Mouse (Mus musculus): ENCODE measurements around the gene 5430419D17Rik. TPM values are rescaled to one million over a fixed set of nuclear protein-coding genes. Genes with fewer than 3 reads are reported as not detected.

Gene 5430419D17Rik
- polyA plus RNA-seq, 1 experiment from 2014 or later = not detected

DNA sequence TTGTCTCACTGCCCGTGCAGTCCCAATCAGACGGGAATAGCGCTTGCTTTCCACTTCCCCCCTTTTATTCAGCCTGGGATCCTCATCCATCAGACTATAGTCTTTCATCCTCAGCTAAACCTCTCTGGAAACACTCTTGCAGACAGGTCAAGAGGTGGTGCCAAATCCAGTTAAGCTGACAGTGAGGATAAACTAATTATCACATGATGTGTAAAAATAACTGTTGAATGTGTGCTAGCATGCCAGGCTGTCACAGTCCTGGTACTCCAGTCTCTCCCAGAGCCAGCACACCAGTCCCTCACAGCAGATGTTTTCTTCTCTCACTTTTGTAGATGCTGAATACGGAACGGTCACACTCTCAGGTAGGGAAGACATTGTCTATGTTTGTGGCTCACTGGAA, 48.9 kb downstream of the 5430419D17Rik start:
- H3K4me3 ChIP-seq = no peak overlapping the region
- H3K4me2 ChIP-seq = no peak overlapping the region
- no peaks in the 10 kb centered on the region for H3K36me3 ChIP-seq
- H3K4me1 ChIP-seq = no peaks in the 10 kb centered on the region
- H3K27me3 ChIP-seq = no peaks in the 10 kb centered on the region
- WGBS = 49% methylated on average over 5 of the region's 5 CpGs
- no peak for ATAC-seq (ENCODE audit: borderline replicate concordance, extremely low read depth, low FRiP score, low TSS enrichment)
- H3K27ac ChIP-seq = no peak overlapping the region
- H3K9me3 ChIP-seq = no peaks in the 10 kb centered on the region
- no peak overlapping the region for H3K9ac ChIP-seq

DNA sequence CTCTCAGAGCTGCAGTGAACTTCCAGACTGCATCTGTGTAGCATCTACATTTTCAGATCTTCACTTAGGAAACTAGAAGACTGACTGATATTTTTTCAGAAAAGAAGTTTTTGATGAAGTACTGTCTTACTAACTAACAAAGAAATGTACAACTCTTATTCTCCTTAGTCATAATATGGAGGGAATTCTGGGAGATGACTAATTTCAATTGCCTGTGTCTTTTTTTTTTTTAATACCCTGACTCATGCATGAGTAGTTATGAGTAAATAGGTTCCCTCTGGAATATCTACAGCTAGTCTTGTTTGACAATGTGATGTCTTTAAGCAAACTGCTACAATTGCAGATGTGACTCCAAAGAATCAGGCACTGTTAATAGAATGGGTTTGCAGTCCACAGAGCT, 61.9 kb downstream of the 5430419D17Rik start:
- H3K27ac ChIP-seq = no peak overlapping the region
- ATAC-seq (ENCODE audit: borderline replicate concordance, extremely low read depth, low FRiP score, low TSS enrichment) = no peak
- H3K9ac ChIP-seq = no peak overlapping the region
- no peaks in the 10 kb centered on the region for H3K4me1 ChIP-seq
- H3K4me3 ChIP-seq = no peak overlapping the region
- H3K9me3 ChIP-seq = no peaks in the 10 kb centered on the region
- H3K36me3 ChIP-seq = no peaks in the 10 kb centered on the region
- no peaks in the 10 kb centered on the region for H3K27me3 ChIP-seq
- H3K4me2 ChIP-seq = no peak overlapping the region

DNA sequence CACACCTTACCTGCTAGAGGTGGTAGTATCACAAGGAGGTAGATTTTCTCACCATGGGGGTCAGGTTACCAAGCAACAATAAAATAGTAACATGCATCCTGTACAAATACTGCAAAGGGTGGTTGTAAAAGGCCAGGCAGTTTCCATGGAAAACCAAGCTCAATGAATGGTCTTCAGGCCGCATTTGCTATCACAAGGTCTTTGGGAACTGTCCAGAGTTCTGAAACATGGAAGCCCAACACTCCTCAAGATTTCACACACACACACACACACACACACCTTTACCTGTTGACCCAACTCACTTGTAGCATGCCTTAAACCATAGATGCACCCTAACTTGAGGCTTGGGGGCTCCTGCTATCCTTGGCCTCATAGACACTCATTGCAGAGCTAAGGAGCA, 70.8 kb downstream of the 5430419D17Rik start:
- Histone ChIP-seq H3K9ac (no peak overlapping the region), H3K4me1 (no peaks in the 10 kb centered on the region), H3K27ac (no peak overlapping the region), H3K4me2 (no peak overlapping the region), H3K4me3 (no peak overlapping the region), H3K27me3 (no peaks in the 10 kb centered on the region), H3K36me3 (no peaks in the 10 kb centered on the region), H3K9me3 (no peaks in the 10 kb centered on the region)
- WGBS = 6% methylated on average over 1 of the region's 1 CpGs
- ATAC-seq (ENCODE audit: borderline replicate concordance, extremely low read depth, low FRiP score, low TSS enrichment) = no peak

DNA sequence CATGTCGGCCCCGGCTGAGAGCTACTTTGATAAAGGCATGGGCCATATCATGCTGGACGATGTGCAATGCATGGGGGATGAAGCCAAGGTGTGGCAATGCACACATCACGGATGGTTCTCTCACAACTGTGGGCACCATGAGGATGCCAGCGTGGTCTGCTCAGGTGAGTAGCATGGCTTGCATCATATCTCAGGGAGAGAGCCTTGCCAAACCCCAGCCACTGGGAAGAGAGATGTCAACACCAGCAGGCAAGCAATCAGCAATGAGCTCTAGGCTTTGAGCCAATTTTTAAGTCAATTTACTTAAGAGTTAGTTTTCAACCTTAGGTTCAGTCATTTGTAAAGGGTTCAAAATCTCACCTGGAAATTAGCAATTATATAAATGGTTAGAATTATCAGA, 82.6 kb downstream of the 5430419D17Rik start:
- Histone ChIP-seq H3K4me2 (no peak overlapping the region), H3K36me3 (no peaks in the 10 kb centered on the region), H3K9me3 (no peaks in the 10 kb centered on the region), H3K27me3 (no peaks in the 10 kb centered on the region), H3K27ac (no peak overlapping the region), H3K9ac (no peak overlapping the region), H3K4me1 (no peaks in the 10 kb centered on the region), H3K4me3 (no peak overlapping the region)
- whole genome bisulfite sequencing = 78% methylated on average over 5 of the region's 5 CpGs
- ATAC-seq (ENCODE audit: borderline replicate concordance, extremely low read depth, low FRiP score, low TSS enrichment) = no peak

DNA sequence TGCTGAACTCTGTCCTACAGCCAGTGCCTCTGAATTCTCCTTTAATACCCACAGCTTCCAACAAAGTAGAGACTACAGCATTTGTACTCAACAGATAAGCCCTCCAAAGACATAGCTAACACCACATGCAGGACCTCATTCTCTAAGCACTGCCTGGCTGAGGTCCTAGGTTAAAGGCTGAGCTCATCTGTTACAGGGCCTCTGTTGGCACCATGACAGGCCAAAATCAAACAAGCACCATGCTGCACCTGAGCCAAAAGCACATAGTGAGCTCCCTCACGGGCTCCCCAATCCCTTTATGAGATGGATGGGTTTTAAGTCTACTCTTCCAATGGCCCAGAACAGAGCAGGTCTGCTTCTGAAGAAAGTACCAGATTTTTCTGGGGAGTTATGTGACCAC, 83.1 kb downstream of the 5430419D17Rik start:
- Histone ChIP-seq H3K27me3 (no peaks in the 10 kb centered on the region), H3K9ac (no peak overlapping the region), H3K4me1 (no peaks in the 10 kb centered on the region), H3K4me3 (no peak overlapping the region), H3K4me2 (no peak overlapping the region), H3K9me3 (no peaks in the 10 kb centered on the region), H3K36me3 (no peaks in the 10 kb centered on the region), H3K27ac (no peak overlapping the region)
- WGBS = 13% methylated on average over 1 of the region's 1 CpGs
- ATAC-seq (ENCODE audit: borderline replicate concordance, extremely low read depth, low FRiP score, low TSS enrichment) = no peak

DNA sequence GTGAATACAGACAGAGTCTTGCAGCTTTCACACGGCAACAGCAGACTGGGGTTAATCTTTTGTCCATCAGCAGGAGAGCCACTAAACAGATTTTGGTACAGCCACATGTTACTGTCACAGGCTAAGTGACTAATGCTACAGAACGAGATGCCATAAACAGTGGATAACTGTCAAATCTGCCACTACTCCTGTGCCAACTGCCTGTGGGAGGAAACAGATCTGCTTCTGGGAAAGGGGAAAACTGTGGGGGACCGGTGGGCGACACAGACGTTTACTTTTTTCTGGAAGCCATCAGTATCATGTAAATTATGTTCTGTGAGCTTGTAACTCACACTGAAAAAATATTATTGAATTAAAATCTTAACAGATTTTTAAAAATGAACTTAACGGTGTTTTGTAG, 86.7 kb downstream of the 5430419D17Rik start:
- Histone ChIP-seq H3K36me3 (no peaks in the 10 kb centered on the region), H3K4me2 (no peak overlapping the region), H3K27me3 (no peaks in the 10 kb centered on the region), H3K4me1 (no peaks in the 10 kb centered on the region), H3K9ac (no peak overlapping the region), H3K4me3 (no peak overlapping the region), H3K9me3 (no peaks in the 10 kb centered on the region), H3K27ac (no peak overlapping the region)
- no peak for ATAC-seq (ENCODE audit: borderline replicate concordance, extremely low read depth, low FRiP score, low TSS enrichment)
- WGBS = 53% methylated on average over 6 of the region's 6 CpGs

DNA sequence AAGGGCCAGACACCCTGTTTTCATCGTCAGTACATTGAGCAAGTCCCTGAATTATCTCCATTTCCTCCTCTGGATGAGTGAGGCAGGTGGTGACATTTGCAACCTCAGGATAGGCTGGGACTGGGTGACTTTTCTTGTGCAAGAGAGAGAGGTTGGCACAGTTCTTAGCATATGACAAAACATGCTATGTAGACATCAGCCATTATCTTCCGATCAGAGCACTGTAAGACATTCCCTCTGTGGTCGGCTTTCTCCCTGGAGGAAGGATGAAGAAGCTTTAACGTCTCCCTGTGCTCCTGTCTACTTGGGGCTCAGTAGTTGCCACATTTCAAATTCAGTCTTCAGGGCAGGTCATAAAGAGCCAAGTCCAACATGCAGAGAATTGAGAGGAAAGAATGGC, 90.0 kb downstream of the 5430419D17Rik start:
- 79% methylated on average over 4 of the region's 4 CpGs for WGBS
- Histone ChIP-seq H3K36me3 (no peaks in the 10 kb centered on the region), H3K4me1 (no peaks in the 10 kb centered on the region), H3K27ac (no peak overlapping the region), H3K4me2 (no peak overlapping the region), H3K4me3 (no peak overlapping the region), H3K27me3 (no peaks in the 10 kb centered on the region), H3K9ac (no peak overlapping the region), H3K9me3 (no peaks in the 10 kb centered on the region)
- ATAC-seq (ENCODE audit: borderline replicate concordance, extremely low read depth, low FRiP score, low TSS enrichment) = no peak

DNA sequence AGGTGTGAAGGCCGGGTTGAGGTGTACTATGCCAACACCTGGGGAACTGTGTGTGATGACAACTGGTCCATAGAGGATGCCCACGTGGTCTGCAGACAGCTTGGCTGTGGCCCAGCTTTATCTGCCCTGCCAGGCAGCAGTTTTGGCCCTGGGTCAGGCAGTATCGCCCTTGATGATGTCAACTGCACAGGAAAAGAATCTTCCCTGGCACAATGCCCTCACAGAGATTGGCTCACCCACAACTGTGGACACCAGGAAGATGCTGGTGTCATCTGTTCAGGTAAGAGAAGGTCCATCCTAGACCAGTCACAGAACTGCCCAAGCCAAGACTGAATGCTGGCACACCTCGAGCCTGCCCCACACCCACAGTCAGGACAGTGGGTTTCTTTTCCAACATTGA, 91.6 kb downstream of the 5430419D17Rik start:
- 65% methylated on average over 4 of the region's 4 CpGs for WGBS

DNA sequence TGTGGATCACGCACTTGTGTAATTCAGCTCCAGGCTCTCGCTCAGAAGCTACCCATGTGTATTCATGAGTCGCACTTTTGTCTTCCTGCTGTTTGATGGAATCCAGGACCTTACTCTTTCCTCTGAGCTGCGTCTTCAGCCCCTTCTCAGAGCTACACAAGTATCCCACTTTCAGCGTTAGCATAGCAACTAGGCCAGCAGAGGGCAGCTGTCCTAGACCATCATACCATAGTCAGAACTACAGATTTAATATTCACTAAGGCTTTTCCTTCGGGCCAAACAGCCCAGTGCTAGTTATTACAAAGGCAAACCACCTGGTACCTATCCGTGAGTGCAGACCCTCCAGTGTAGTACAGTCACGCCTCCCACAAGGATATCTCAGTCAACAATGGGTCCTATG, 122.9 kb downstream of the 5430419D17Rik start:
- H3K9ac ChIP-seq = no peak overlapping the region
- no peaks in the 10 kb centered on the region for H3K4me1 ChIP-seq
- H3K27me3 ChIP-seq = no peaks in the 10 kb centered on the region
- WGBS = 68% methylated on average over 8 of the region's 8 CpGs
- H3K36me3 ChIP-seq = no peaks in the 10 kb centered on the region
- no peak overlapping the region for H3K4me2 ChIP-seq
- no peak for ATAC-seq (ENCODE audit: borderline replicate concordance, extremely low read depth, low FRiP score, low TSS enrichment)
- H3K4me3 ChIP-seq = no peak overlapping the region
- H3K27ac ChIP-seq = no peak overlapping the region
- no peaks in the 10 kb centered on the region for H3K9me3 ChIP-seq

More for the DNA sequence above, 91.6 kb downstream of the 5430419D17Rik start:
- no peak overlapping the region for H3K27ac ChIP-seq
- H3K4me1 ChIP-seq = no peaks in the 10 kb centered on the region
- no peak for ATAC-seq (ENCODE audit: borderline replicate concordance, extremely low read depth, low FRiP score, low TSS enrichment)
- H3K9ac ChIP-seq = no peak overlapping the region
- no peak overlapping the region for H3K4me2 ChIP-seq
- no peaks in the 10 kb centered on the region for H3K27me3 ChIP-seq
- no peaks in the 10 kb centered on the region for H3K36me3 ChIP-seq
- no peaks in the 10 kb centered on the region for H3K9me3 ChIP-seq
- H3K4me3 ChIP-seq = no peak overlapping the region

DNA sequence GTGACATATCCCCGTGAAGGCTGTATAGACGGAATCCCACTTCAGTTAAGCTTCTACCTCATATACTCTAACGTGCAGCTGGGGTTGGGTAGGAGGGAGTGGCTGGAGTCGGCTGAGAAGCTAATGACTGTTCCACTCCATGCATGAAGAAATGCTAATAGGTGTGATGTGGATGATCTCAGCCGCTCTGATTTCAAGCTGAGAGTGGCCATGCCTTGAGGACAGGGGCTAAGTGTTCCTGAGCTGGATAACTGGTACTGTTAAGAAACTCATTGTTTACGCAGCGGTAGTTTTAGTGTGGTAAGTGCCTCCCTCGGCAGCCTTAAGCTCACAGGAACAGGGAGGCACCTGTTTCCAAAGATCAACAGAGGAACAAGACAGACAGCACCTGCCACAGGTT, 129.1 kb downstream of the 5430419D17Rik start:
- WGBS = 54% methylated on average over 8 of the region's 8 CpGs
- no peaks in the 10 kb centered on the region for H3K4me1 ChIP-seq
- no peak for ATAC-seq (ENCODE audit: borderline replicate concordance, extremely low read depth, low FRiP score, low TSS enrichment)
- no peaks in the 10 kb centered on the region for H3K27me3 ChIP-seq
- H3K4me3 ChIP-seq = no peak overlapping the region
- H3K4me2 ChIP-seq = no peak overlapping the region
- H3K36me3 ChIP-seq = no peaks in the 10 kb centered on the region
- H3K9me3 ChIP-seq = no peaks in the 10 kb centered on the region
- no peak overlapping the region for H3K27ac ChIP-seq
- H3K9ac ChIP-seq = no peak overlapping the region

DNA sequence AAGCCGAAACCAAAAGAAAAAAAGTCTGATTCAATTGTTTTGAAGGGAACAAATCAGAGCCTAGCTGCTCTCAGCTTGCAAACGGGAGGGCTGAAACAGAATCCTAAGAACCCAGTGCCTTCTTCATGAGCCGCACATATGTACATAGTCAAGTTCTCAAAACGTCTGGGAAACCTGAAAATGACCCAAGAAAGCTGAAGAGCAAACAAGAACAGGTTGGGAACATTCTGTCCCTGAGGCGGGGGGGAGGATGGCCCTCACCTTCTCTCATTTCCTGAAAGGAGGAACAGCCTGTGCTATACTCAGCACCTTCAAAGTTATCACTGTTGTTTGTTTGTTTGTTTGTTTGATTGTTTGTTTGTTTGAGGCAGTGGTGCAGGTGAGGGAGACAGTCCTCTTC, 132.5 kb downstream of the 5430419D17Rik start:
- Histone ChIP-seq H3K9me3 (no peaks in the 10 kb centered on the region), H3K4me3 (no peak overlapping the region), H3K4me1 (no peaks in the 10 kb centered on the region), H3K27ac (no peak overlapping the region), H3K36me3 (no peaks in the 10 kb centered on the region), H3K27me3 (no peaks in the 10 kb centered on the region), H3K4me2 (no peak overlapping the region), H3K9ac (no peak overlapping the region)
- WGBS = 64% methylated on average over 5 of the region's 5 CpGs
- no peak for ATAC-seq (ENCODE audit: borderline replicate concordance, extremely low read depth, low FRiP score, low TSS enrichment)

DNA sequence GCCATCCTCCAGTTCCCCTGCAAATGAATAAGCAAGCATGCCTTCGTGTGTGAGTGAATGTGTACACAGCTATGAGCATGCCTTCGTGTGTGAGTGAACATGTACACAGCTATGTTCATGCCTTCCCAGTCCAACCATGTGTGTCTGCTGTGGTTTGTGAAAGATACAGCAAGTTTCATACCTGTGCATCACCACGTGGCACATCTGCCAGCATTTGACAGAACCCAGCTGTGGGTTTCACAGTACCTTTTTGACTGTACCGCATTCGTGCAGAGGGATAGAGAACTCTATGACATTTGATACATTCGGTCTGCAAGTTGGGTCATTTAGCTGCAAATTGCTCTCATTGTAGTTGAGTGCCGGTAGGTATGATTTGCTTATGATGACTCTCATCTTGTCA, 140.3 kb downstream of the 5430419D17Rik start:
- Histone ChIP-seq H3K9ac (no peak overlapping the region), H3K4me3 (no peak overlapping the region), H3K9me3 (no peaks in the 10 kb centered on the region), H3K27me3 (no peaks in the 10 kb centered on the region), H3K4me1 (no peaks in the 10 kb centered on the region), H3K36me3 (no peaks in the 10 kb centered on the region), H3K27ac (no peak overlapping the region), H3K4me2 (no peak overlapping the region)
- ATAC-seq (ENCODE audit: borderline replicate concordance, extremely low read depth, low FRiP score, low TSS enrichment) = no peak
- WGBS = 76% methylated on average over 7 of the region's 7 CpGs

DNA sequence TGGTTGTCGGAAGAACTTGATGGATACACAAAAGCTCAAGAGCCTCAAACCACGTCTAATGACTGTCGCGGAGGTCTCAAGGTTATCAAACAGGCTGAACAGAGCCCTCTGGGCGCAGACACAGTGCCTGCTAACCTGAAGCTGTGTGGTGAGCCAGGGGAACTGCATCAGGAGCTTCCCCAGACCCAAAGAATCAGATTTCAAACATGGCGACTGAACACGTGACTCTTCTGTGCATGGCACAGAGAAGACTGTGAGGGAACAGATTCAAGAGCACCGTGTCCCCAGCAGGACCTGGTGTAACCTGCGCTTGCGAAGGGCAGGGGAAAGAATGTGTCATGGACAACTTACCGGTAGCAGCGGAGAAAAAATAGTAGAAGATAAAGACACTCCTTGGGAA, 143.4 kb downstream of the 5430419D17Rik start:
- H3K27me3 ChIP-seq = no peaks in the 10 kb centered on the region
- 59% methylated on average over 12 of the region's 12 CpGs for WGBS
- no peak overlapping the region for H3K27ac ChIP-seq
- H3K4me2 ChIP-seq = no peak overlapping the region
- H3K4me1 ChIP-seq = no peaks in the 10 kb centered on the region
- H3K9ac ChIP-seq = no peak overlapping the region
- ATAC-seq (ENCODE audit: borderline replicate concordance, extremely low read depth, low FRiP score, low TSS enrichment) = no peak
- no peaks in the 10 kb centered on the region for H3K9me3 ChIP-seq
- no peak overlapping the region for H3K4me3 ChIP-seq
- H3K36me3 ChIP-seq = no peaks in the 10 kb centered on the region
